Mouse (Mus musculus) embryonic facial prominence, embryonic 10.5 days (tissue): ENCODE measurements around the gene Fut11. TPM values are rescaled to one million over a fixed set of nuclear protein-coding genes. Genes with fewer than 3 reads are reported as not detected.
"Not testable (repeated sequence)": the region's sequence is repeated elsewhere in the genome, so short reads cannot be mapped to it uniquely, and the experiment has no call there.

Experiments used
- DNase-seq: peaks from one replicate; pipeline ENCODE4 v3.0.0-alpha.2; 2017; ENCODE audit warnings: low spot score
- H3K27ac ChIP-seq: fragments of 300-500 bp; sonication (generic); replicated peaks from 2 replicates; pipeline ENCODE4 v1.5.1; 2016; ENCODE audit warnings: mild to moderate bottlenecking
- H3K27me3 ChIP-seq: fragments of 300-500 bp; sonication (generic); replicated peaks from 2 replicates; pipeline ENCODE4 v1.6.1; 2016; ENCODE audit warnings: low read depth, mild to moderate bottlenecking; ENCODE audit not compliant: poor library complexity, severe bottlenecking
- H3K36me3 ChIP-seq: fragments of 300-500 bp; sonication (generic); replicated peaks from 2 replicates; pipeline ENCODE4 v1.6.1; 2016; ENCODE audit warnings: mild to moderate bottlenecking, moderate library complexity
- H3K4me1 ChIP-seq: fragments of 300-500 bp; sonication (generic); 2 replicates; pipeline ENCODE4 v1.6.1; 2016
- H3K4me3 ChIP-seq: fragments of 300-500 bp; sonication (generic); 2 replicates; pipeline ENCODE4 v1.5.1; 2016; ENCODE audit warnings: mild to moderate bottlenecking, moderate library complexity
- H3K9me3 ChIP-seq: fragments of 300-500 bp; sonication (generic); 2 replicates; pipeline ENCODE4 v1.6.1; 2016; ENCODE audit warnings: mild to moderate bottlenecking
- WGBS: fragments of 180-500 bp; shearing (Covaris S2); methylation state at CpG from one replicate; pipeline ENCODE4 v1.1.7; 2016; 5-methylcytosine and 5-hydroxymethylcytosine counted together
- polyA plus RNA-seq: library from polyadenylated mRNA; unstranded; fragments of >200 nt; fragmentation: Nextera tagmentation; extraction: Ambion mirVana; gene quantifications from 2 replicates; pipeline ENCODE4 v1.2.1, GENCODE M21; 2016

Fut11 gene
- polyA plus RNA-seq, 1 experiment from 2014 or later = 20.9 TPM

- not testable (repeated sequence) for DNase-seq, H3K9me3 ChIP-seq, H3K27me3 ChIP-seq
- peaks cover 34% of the 10 kb centered on the region for H3K36me3 ChIP-seq
- 11% methylated on average over 8 of the region's 8 CpGs for WGBS
- H3K4me1 ChIP-seq = peaks cover 36% of the 10 kb centered on the region
- peak overlapping the region; percentile 67 for H3K4me3 ChIP-seq
- H3K27ac ChIP-seq = peak overlapping the region; percentile 98
Observed at GRCm38 (mm10) chr14:20703461-20703860, 8.7 kb downstream of the Fut11 start.

- Histone ChIP-seq H3K4me3 (peak within 1 kb of the TSS; percentile 99), H3K36me3 (peaks cover 45% of the 10 kb centered on the region), H3K9me3 (no peaks in the 10 kb centered on the region), H3K4me1 (peaks cover 30% of the 10 kb centered on the region), H3K27ac (peak within 1 kb of the TSS; percentile 95), H3K27me3 (no peaks in the 10 kb centered on the region)
- peak; percentile 92 for DNase-seq
- WGBS = under 1% methylated on average over 80 of the region's 80 CpGs
Observed at GRCm38 (mm10) chr14:20707201-20708190, 12.7 kb downstream of the Fut11 start, which contains the start of gene Zswim8. TSS of gene Zswim8 (plus strand) at chr14:20707552.

DNA sequence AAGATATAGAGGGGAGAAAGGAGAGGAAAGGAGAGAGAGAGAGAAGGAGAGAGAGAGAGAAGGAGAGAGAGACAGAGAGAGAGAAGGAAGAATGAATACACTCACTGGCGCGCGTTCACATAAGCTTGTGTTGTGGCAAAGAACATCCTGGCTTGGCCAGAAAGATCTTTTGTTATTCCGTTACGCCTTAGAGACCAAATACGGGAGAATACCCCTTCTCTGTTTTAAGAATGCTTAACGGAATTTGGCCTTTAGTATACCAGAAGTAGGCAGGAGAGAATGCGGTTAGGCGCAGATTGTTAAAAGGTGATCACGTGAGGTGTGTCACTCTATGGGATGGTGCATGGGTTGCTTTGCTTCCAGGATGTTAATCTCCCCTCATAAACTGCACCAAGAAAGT is 13.5 kb downstream of the Fut11 start:
- peaks cover 53% of the 10 kb centered on the region for H3K36me3 ChIP-seq
- peak overlapping the region; percentile 95 for H3K27ac ChIP-seq
- no peaks in the 10 kb centered on the region for H3K27me3 ChIP-seq
- H3K9me3 ChIP-seq = no peaks in the 10 kb centered on the region
- 12% methylated on average over 10 of the region's 10 CpGs for WGBS
- H3K4me3 ChIP-seq = peak overlapping the region; percentile 99
- DNase-seq = no peak
- peaks cover 30% of the 10 kb centered on the region for H3K4me1 ChIP-seq

- Histone ChIP-seq H3K9me3 (no peaks in the 10 kb centered on the region), H3K27me3 (no peaks in the 10 kb centered on the region), H3K27ac (no peak overlapping the region), H3K4me1 (peaks cover 10% of the 10 kb centered on the region), H3K4me3 (no peak overlapping the region), H3K36me3 (peaks cover 93% of the 10 kb centered on the region)
- 78% methylated on average over 11 of the region's 11 CpGs for WGBS
- no peak for DNase-seq
Observed at GRCm38 (mm10) chr14:20713832-20714231, 19.1 kb downstream of the Fut11 start.

- no peaks in the 10 kb centered on the region for H3K27me3 ChIP-seq
- H3K9me3 ChIP-seq = no peaks in the 10 kb centered on the region
- no peaks in the 10 kb centered on the region for H3K4me1 ChIP-seq
- peaks cover 100% of the 10 kb centered on the region for H3K36me3 ChIP-seq
- H3K27ac ChIP-seq = no peak overlapping the region
- no peak overlapping the region for H3K4me3 ChIP-seq
- DNase-seq = no peak
- 91% methylated on average over 10 of the region's 10 CpGs for WGBS
Observed at GRCm38 (mm10) chr14:20718443-20718842, 23.7 kb downstream of the Fut11 start.

DNA sequence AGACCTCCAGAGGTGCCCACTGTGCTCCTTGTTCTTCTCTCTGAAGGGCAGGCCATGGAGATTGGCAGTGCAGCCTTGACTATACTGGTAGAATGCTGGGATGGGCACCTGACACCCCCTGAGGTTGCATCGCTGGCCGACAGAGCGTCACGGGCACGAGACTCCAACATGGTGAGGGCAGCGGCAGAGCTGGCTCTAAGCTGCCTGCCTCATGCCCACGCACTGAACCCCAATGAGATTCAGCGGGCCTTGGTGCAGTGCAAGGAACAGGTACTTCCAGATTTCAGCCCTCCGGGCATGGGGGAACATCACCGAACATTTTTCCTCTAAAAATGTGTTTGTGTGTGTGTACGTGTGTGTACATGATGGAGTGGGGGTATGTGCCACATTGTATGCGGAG is 25.0 kb downstream of the Fut11 start:
- 95% methylated on average over 12 of the region's 12 CpGs for WGBS
- no peak overlapping the region for H3K27ac ChIP-seq
- H3K36me3 ChIP-seq = peaks cover 100% of the 10 kb centered on the region
- DNase-seq = no peak
- H3K9me3 ChIP-seq = no peaks in the 10 kb centered on the region
- no peaks in the 10 kb centered on the region for H3K27me3 ChIP-seq
- H3K4me3 ChIP-seq = no peak overlapping the region
- H3K4me1 ChIP-seq = no peaks in the 10 kb centered on the region

DNA sequence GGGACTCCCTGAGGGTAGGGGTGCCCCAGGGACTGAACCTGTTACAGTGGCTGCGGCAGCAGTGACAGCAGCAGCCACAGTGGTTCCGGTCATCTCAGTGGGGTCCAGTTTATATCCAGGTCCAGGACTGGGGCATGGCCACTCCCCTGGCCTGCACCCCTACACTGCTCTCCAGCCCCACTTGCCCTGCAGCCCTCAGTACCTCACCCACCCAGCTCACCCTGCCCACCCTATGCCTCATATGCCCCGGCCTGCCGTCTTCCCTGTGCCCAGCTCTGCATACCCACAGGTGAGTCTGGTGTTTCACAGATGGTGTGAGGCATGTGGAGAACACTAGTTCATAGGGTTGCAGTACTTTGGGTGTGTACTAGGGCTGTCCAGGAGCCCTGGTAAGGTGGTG is 26.6 kb downstream of the Fut11 start:
- H3K9me3 ChIP-seq = no peaks in the 10 kb centered on the region
- H3K27me3 ChIP-seq = no peaks in the 10 kb centered on the region
- WGBS = 93% methylated on average over 4 of the region's 4 CpGs
- H3K36me3 ChIP-seq = peaks cover 100% of the 10 kb centered on the region
- H3K4me3 ChIP-seq = no peak overlapping the region
- no peak overlapping the region for H3K27ac ChIP-seq
- DNase-seq = no peak
- H3K4me1 ChIP-seq = no peaks in the 10 kb centered on the region

GRCm38 (mm10) chr14:20723006-20723405 is 28.2 kb downstream of the Fut11 start:
- no peak overlapping the region for H3K4me3 ChIP-seq

DNA sequence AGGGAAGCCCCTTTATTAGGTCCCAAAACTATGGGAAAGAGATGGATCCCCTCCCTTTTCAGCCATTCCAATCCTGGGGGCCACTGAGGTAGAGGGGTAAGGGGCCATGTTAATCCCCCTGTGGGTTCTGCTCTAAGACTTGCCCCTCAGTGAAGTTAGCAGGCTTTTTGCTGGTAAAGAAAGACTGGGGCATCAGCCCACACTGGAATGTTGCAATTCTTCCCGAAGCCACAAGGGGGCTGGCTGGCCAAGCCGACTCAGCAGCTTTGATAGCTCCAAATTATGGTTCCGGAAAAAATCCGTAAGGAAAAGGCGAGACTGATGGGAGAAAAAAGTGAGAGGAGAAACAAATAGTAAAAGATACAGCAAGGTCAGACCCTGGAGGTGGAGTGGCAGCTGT is 29.3 kb downstream of the Fut11 start:
- peak; percentile 66 for DNase-seq
- 41% methylated on average over 5 of the region's 5 CpGs for WGBS
- Histone ChIP-seq H3K36me3 (peaks cover 100% of the 10 kb centered on the region), H3K27ac (no peak overlapping the region), H3K27me3 (no peaks in the 10 kb centered on the region), H3K4me1 (no peaks in the 10 kb centered on the region), H3K4me3 (no peak overlapping the region), H3K9me3 (no peaks in the 10 kb centered on the region)

More at GRCm38 (mm10) chr14:20723006-20723405, 28.2 kb downstream of the Fut11 start:
- no peak overlapping the region for H3K27ac ChIP-seq
- H3K36me3 ChIP-seq = peaks cover 100% of the 10 kb centered on the region
- WGBS = 92% methylated on average over 12 of the region's 12 CpGs
- H3K4me1 ChIP-seq = no peaks in the 10 kb centered on the region
- H3K27me3 ChIP-seq = no peaks in the 10 kb centered on the region
- DNase-seq = no peak
- H3K9me3 ChIP-seq = no peaks in the 10 kb centered on the region

DNA sequence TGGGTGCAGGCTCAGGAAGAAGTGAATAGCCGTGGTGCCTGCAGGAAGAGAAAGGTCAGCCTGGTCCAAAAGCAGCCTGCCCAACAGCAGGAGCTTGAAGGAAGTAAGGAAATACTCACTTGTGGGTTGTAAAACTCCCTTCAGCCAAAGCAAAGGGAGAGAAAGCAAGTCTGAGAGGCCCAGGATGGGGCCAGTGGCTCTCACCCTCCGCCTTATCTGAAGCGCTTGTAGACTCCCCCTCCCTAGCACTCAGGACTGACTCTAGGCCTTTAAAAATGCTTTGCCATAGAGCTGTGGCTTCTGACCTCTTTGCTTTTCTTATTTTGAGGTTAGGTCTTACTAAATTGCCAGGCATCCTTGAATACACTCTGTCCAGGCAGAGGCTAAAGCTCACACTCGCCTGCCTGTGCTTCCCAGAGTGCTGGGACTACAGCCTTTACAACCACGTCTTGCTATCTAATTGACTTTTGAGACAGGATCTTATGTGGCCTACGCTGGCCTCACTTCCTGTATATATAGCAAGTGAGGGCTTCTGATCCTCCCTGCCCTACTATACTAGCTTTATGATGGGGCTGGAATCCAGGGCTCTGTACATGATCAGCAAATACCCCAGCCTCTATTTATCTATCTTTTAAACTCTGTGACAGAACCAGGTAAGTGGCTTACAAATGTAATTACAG is 31.0 kb downstream of the Fut11 start:
- Histone ChIP-seq H3K36me3 (peaks cover 100% of the 10 kb centered on the region), H3K9me3 (no peaks in the 10 kb centered on the region), H3K4me1 (no peaks in the 10 kb centered on the region), H3K27me3 (no peaks in the 10 kb centered on the region), H3K4me3 (no peak overlapping the region), H3K27ac (no peak overlapping the region)
- DNase-seq = no peak
- 84% methylated on average over 6 of the region's 6 CpGs for WGBS

- DNase-seq = no peak
- no peaks in the 10 kb centered on the region for H3K27me3 ChIP-seq
- no peak overlapping the region for H3K27ac ChIP-seq
- 93% methylated on average over 9 of the region's 9 CpGs for WGBS
- peaks cover 16% of the 10 kb centered on the region for H3K4me1 ChIP-seq
- no peak overlapping the region for H3K4me3 ChIP-seq
- peaks cover 78% of the 10 kb centered on the region for H3K36me3 ChIP-seq
- no peaks in the 10 kb centered on the region for H3K9me3 ChIP-seq
Observed at GRCm38 (mm10) chr14:20729871-20730270, 35.1 kb downstream of the Fut11 start.

DNA sequence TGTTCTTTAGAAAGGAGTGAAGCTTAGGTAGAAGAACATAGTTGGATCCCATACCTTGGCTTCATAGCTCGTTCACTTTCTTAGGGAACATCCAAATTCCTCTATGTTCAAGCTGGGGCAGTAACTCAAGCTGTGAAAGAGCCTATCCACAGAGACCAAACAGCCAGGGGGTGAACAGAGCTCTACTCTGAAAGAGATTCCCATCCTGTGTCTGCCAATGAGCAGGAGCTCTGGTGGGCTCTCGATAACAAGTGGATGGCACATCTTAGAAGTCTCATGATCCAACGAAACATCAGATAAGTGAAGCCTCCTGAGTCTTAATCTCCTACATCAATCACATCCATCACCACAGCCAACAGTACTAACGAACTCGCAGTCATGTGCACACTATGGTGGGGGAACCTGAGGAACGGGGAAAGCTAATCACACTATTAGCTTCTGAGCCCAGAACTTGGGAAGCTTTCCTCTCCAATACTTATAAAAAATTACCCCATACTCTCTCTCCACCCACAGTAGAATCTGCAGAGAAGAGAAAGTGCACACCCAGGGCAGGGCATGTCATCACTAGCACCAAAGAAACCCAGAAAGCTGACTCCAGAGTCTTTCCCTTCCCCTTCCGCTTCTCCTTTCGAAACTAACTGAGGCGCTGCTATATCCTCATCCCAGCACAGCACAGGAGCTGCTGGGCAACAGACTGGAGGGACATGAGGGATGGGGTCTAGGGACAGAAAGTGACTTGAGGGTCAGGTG is 36.3 kb downstream of the Fut11 start:
- H3K27ac ChIP-seq = no peak overlapping the region
- no peak overlapping the region for H3K4me3 ChIP-seq
- WGBS = 93% methylated on average over 9 of the region's 9 CpGs
- H3K4me1 ChIP-seq = peaks cover 21% of the 10 kb centered on the region
- no peaks in the 10 kb centered on the region for H3K27me3 ChIP-seq
- H3K9me3 ChIP-seq = no peaks in the 10 kb centered on the region
- H3K36me3 ChIP-seq = peaks cover 76% of the 10 kb centered on the region
- no peak for DNase-seq
